Mouse (Mus musculus): Measurements from ENCODE around the gene Atp6v0a2. TPM values are rescaled to one million over a fixed set of nuclear protein-coding genes. Genes with fewer than 3 reads are reported as not detected.
A peak's percentile ranks its signal among the peaks of the same experiment; 100 is the strongest.
"Not testable (repeated sequence)": the region's sequence is repeated elsewhere in the genome, so short reads cannot be mapped to it uniquely, and the experiment has no call there.

The Atp6v0a2 gene
- 46.6 and 50.4 TPM in 2 replicates for polyA plus RNA-seq (2011; ENCODE audit: insufficient read length, low read depth, missing spikeins)

DNA sequence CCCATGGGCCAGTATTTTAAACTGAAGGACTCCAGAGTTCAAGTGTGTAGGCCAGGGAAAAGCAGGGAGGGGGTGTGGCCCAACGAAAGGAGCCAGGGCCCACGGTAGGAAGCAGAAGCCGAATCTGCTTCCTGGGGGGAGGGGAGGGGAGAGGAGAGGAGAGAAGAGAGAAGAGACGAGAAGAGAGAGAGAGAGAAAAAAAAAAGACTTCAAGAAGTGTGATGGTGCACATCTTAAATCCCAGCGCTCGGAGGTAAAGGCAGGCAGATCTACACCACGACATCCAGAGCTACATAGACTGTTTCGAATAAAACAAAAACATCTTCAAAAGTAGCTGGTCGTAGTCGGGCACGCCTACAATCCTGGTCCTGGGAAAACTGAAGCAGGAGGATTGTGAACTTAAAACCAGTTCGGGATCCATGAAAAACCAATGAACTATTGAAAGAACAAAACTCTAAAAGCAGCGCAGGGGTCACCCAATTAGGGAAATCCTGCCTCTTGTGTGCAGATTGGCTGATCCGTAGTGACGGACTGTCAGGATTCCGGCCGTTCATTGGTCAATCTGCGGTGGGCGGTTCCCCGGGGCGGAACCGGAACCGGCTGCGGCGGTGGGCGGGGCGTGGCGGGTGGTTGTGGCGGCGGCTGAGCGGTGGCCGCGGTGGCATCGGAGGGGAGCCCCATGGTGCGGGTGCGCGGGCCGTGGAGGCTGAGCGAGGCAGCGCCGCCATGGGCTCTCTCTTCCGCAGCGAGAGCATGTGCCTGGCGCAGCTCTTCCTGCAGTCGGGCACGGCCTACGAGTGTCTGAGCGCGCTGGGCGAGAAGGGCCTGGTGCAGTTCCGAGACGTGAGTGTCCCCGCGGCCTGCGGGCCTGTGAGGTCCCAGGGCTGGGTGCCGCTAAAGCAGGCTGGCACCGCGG lies at the start of gene Atp6v0a2:
Atp6v0a2 (plus strand) TSS at position 129 of the 916 bp plus-strand sequence.
- H3K4me1 ChIP-seq (ENCODE audit: control insufficient read depth, insufficient read depth, low read length) = peaks cover 3% of the 10 kb centered on the region; the same call in 1 of the 2 replicates
- peak within 1 kb of the TSS; percentile 94 for H3K27ac ChIP-seq (ENCODE audit: insufficient read depth, low read length)
- TF ChIP-seq POLR2A (IDR thresholded peaks at IDR 0.05; ENCODE audit: low read depth, low read length) (peak; percentile 67), CTCF (IDR thresholded peaks at IDR 0.05; ENCODE audit: borderline replicate concordance, insufficient read depth, low read length) (no peak)
- H3K4me3 ChIP-seq (ENCODE audit: insufficient read depth, low read length) = peak within 1 kb of the TSS; percentile 96

DNA sequence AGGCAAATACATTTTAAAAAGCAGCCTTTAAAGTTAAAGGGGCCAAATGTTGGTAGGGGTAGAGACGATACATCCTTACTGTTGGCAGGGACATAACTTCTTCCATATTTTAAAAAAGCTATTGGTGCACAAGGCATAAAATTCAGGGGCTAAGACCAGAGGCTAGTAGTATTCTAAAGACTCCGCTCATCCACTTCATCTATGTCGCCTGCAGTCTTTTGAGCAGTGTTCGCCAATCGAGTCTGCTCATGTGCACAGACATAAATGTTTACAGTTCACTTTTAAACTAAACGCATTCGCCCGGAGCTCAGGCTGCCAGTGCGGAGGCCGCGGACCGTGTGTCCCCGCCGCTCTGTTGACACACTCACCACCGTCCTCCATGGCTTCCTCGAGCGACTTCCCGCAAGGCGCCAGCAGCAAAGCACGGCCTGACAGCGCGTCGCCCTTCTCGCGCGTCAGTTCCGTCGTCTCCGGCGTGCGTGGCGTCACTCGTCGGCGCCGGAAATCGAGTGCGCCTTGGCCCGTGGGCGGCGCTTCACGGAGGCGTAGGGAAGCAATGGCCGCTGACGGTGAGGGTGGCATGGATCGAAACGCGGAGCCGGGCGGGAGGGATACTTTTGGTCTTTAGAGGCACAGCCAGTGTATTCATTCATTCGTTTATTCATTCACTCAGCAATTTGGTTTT lies 49.6 kb upstream of the Atp6v0a2 start, which contains the start of the genes Eif2b1 and Gtf2h3:
Eif2b1 (minus strand) TSS at position 499 of the 685 bp plus-strand sequence.
Gtf2h3 (plus strand) TSS at position 508 of the 685 bp plus-strand sequence.
- H3K4me3 ChIP-seq (ENCODE audit: insufficient read depth, low read length) = peak within 1 kb of the TSS; percentile 86
- TF ChIP-seq POLR2A (IDR thresholded peaks at IDR 0.05; ENCODE audit: low read depth, low read length) (peak; percentile 93), CTCF (IDR thresholded peaks at IDR 0.05; ENCODE audit: borderline replicate concordance, insufficient read depth, low read length) (no peak)
- H3K27ac ChIP-seq (ENCODE audit: insufficient read depth, low read length) = no peak within 1 kb of the TSS
- no peaks in the 10 kb centered on the region for H3K4me1 ChIP-seq (ENCODE audit: control insufficient read depth, insufficient read depth, low read length)

- Histone ChIP-seq H3K4me1 (ENCODE audit: control insufficient read depth, insufficient read depth, low read length) (no peaks in the 10 kb centered on the region), H3K4me3 (ENCODE audit: insufficient read depth, low read length) (no peak overlapping the region), H3K27ac (ENCODE audit: insufficient read depth, low read length) (no peak overlapping the region)
- TF ChIP-seq POLR2A (IDR thresholded peaks at IDR 0.05; ENCODE audit: low read depth, low read length) = no peak
- TF ChIP-seq CTCF (IDR thresholded peaks at IDR 0.05; ENCODE audit: borderline replicate concordance, insufficient read depth, low read length) = no peak
Measured at GRCm38 (mm10) chr5:124582515-124582914, 45.9 kb upstream of the Atp6v0a2 start.

DNA sequence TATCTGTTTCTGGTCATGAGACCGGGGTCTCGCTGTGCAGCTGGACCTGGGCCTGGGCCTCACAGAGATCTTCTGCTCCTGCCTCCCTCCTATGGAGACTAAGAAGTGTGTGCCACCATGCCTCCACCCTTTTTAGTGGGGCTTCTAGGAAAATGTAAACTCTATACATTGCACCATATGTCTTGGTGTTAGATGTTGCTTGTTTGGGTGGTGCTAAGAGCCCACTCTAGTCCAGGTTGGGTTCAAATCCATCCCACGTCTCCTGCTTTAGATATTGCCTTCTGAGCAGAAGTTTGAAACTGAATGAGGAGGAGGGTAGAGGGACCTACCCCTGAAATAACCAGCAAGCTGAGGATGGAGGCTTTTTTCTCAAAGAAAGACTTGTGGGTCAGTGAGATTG lies 35.6 kb upstream of the Atp6v0a2 start:
- no peak overlapping the region for H3K27ac ChIP-seq (ENCODE audit: insufficient read depth, low read length)
- H3K4me3 ChIP-seq (ENCODE audit: insufficient read depth, low read length) = no peak overlapping the region
- TF ChIP-seq CTCF (IDR thresholded peaks at IDR 0.05; ENCODE audit: borderline replicate concordance, insufficient read depth, low read length) (no peak), POLR2A (IDR thresholded peaks at IDR 0.05; ENCODE audit: low read depth, low read length) (no peak)
- H3K4me1 ChIP-seq (ENCODE audit: control insufficient read depth, insufficient read depth, low read length) = no peaks in the 10 kb centered on the region

DNA sequence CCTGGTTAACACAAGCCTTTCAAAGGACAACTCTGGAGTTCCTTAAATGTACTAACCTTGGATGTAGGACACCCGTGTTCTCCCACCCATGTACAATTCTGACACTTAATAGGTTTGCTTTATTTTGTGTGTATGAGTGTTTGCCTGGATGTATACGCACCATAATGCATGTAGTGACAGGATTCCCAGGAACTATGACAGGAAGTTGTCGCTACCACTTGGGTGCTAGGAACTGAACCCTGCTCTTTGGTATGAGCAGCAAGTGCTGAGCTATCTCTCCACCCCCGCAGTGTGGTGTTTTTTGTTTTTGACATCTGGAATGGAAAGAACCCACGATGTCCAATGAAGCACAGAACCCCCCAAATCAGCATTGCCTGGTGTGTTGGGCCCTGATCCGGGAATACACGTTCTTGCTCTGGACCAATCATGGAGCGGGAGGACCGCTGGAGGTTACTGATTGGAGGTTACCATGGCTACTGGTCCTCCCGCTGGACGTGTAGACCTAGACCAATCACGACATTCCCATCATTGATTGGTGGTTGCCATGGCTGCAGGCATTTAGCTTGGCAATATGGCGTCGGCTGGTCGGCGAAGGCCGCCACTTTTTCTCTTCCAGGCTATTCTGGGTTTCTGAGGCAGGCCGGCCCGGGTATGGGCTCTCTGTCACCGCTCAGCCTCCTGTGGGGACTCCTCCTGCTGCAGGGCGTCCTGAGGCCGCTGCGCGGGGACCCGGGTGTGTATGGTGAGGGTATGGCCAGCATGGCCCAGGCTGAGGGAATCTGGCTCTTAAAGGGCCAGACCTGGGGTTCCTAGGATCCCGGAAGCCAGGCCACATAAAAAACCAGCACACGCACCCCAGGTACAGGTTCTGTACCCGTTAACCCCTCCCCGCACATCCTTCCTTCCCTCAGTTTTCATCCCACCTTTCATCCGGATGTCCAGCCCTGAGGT lies 29.9 kb upstream of the Atp6v0a2 start:
- H3K27ac ChIP-seq (ENCODE audit: insufficient read depth, low read length) = no peak overlapping the region
- H3K4me3 ChIP-seq (ENCODE audit: insufficient read depth, low read length) = peak overlapping the region; percentile 82
- H3K4me1 ChIP-seq (ENCODE audit: control insufficient read depth, insufficient read depth, low read length) = 0 out of 2 replicates have a peak, but pooled peaks cover 4% of the 10 kb centered on the region
- no peak for TF ChIP-seq CTCF (IDR thresholded peaks at IDR 0.05; ENCODE audit: borderline replicate concordance, insufficient read depth, low read length)
- TF ChIP-seq POLR2A (IDR thresholded peaks at IDR 0.05; ENCODE audit: low read depth, low read length) = no peak; the same call in 1 of the 2 replicates

- H3K4me3 ChIP-seq (ENCODE audit: insufficient read depth, low read length); H3K27ac ChIP-seq (ENCODE audit: insufficient read depth, low read length); H3K4me1 ChIP-seq (ENCODE audit: control insufficient read depth, insufficient read depth, low read length): not testable (repeated sequence)
Measured at GRCm38 (mm10) chr5:124599726-124600125, 28.6 kb upstream of the Atp6v0a2 start.

GRCm38 (mm10) chr5:124602349-124602748 lies 26.0 kb upstream of the Atp6v0a2 start:
- TF ChIP-seq CTCF (IDR thresholded peaks at IDR 0.05; ENCODE audit: borderline replicate concordance, insufficient read depth, low read length) (no peak), POLR2A (IDR thresholded peaks at IDR 0.05; ENCODE audit: low read depth, low read length) (no peak)

DNA sequence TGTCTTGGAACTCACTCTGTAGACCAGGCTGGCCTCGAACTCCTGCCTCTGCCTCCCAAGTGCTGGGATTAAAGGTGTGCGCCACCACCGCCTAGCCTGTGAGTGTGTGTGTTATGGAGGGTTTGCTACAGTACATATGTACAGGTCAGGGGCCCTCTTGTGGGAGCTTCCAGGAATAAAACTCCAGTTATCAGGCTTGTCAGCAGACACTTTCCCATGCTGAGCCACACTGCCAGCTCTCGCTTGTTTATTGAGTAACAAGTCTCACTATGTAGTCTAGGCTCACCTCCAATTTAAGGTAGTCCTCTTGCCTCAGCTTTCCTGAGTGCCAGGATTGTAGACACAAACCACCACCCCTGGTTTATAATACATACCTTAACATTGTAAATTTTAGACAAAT lies 24.1 kb upstream of the Atp6v0a2 start:
- TF ChIP-seq POLR2A (IDR thresholded peaks at IDR 0.05; ENCODE audit: low read depth, low read length) (no peak), CTCF (IDR thresholded peaks at IDR 0.05; ENCODE audit: borderline replicate concordance, insufficient read depth, low read length) (no peak)
- Histone ChIP-seq H3K4me1 (ENCODE audit: control insufficient read depth, insufficient read depth, low read length) (0 out of 2 replicates have a peak, but pooled peaks cover 4% of the 10 kb centered on the region), H3K27ac (ENCODE audit: insufficient read depth, low read length) (no peak overlapping the region), H3K4me3 (ENCODE audit: insufficient read depth, low read length) (no peak overlapping the region)

More at GRCm38 (mm10) chr5:124602349-124602748, 26.0 kb upstream of the Atp6v0a2 start:
- Histone ChIP-seq H3K4me3 (ENCODE audit: insufficient read depth, low read length) (no peak overlapping the region), H3K27ac (ENCODE audit: insufficient read depth, low read length) (no peak overlapping the region), H3K4me1 (ENCODE audit: control insufficient read depth, insufficient read depth, low read length) (0 out of 2 replicates have a peak, but pooled peaks cover 4% of the 10 kb centered on the region)
